Mouse (Mus musculus) embryonic facial prominence, embryonic 14.5 days (tissue): Measurements from ENCODE around the gene Prop1. TPM values are rescaled to one million over a fixed set of nuclear protein-coding genes. Genes with fewer than 3 reads are reported as not detected.
A peak's percentile ranks its signal among the peaks of the same experiment; 100 is the strongest.

Experiments used
- ATAC-seq: fragments of 200-750 bp; cut with Nextera tagmentation; 2 replicates; pipeline ENCODE4 v1.8.0; 2017; ENCODE audit warnings: low read depth, moderate number of reproducible peaks, moderate TSS enrichment
- DNase-seq: peaks from one replicate; pipeline ENCODE4 v3.0.0-alpha.2; 2015; ENCODE audit warnings: low spot score
- H3K27ac ChIP-seq: fragments of 300-500 bp; sonication (generic); replicated peaks from 2 replicates; pipeline ENCODE4 v1.5.1; 2014; ENCODE audit warnings: low read depth, mild to moderate bottlenecking, low read length, moderate library complexity
- H3K27me3 ChIP-seq: fragments of 300-500 bp; sonication (generic); replicated peaks from 2 replicates; pipeline ENCODE4 v1.6.1; 2014; ENCODE audit warnings: low read length; ENCODE audit not compliant: control insufficient read depth, insufficient read depth
- H3K36me3 ChIP-seq: fragments of 300-500 bp; sonication (generic); 2 replicates; pipeline ENCODE4 v1.6.1; 2014; ENCODE audit warnings: low read length, mixed read lengths; ENCODE audit not compliant: control insufficient read depth, insufficient read depth
- H3K4me1 ChIP-seq: fragments of 300-500 bp; sonication (generic); 2 replicates; pipeline ENCODE4 v1.6.1; 2014; ENCODE audit warnings: antibody characterized with exemption, low read length; ENCODE audit not compliant: control insufficient read depth, insufficient read depth
- H3K4me2 ChIP-seq: fragments of 300-500 bp; sonication (generic); 2 replicates; pipeline ENCODE4 v1.6.1; 2014; ENCODE audit warnings: low read depth, mild to moderate bottlenecking, low read length, moderate library complexity, mixed read lengths
- H3K4me3 ChIP-seq: fragments of 300-500 bp; sonication (generic); 2 replicates; pipeline ENCODE4 v1.5.1; 2014; ENCODE audit warnings: low read depth, mild to moderate bottlenecking, low read length
- H3K9ac ChIP-seq: fragments of 300-500 bp; sonication (generic); 2 replicates; pipeline ENCODE4 v1.6.1; 2014; ENCODE audit warnings: low read depth, mild to moderate bottlenecking, low read length, moderate library complexity, mixed read lengths
- H3K9me3 ChIP-seq: fragments of 300-500 bp; sonication (generic); 2 replicates; pipeline ENCODE4 v1.6.1; 2016; ENCODE audit warnings: low read length; ENCODE audit not compliant: control insufficient read depth
- WGBS: fragments of 180-500 bp; shearing (Covaris S2); extraction: QIAGEN DNeasy Blood & Tissue Kit; methylation state at CpG from one replicate; pipeline ENCODE4 v1.1.7; 2014; 5-methylcytosine and 5-hydroxymethylcytosine counted together
- polyA plus RNA-seq: library from polyadenylated mRNA; unstranded; fragments of >200 nt; fragmentation: Nextera tagmentation; extraction: Ambion mirVana; gene quantifications from 2 replicates; pipeline ENCODE4 v1.2.1, GENCODE M21; 2014

Gene Prop1
- polyA plus RNA-seq, result not detected in 2 replicates

GRCm38 (mm10) chr11:50953665-50954064, at the start of gene Prop1:
Gene Prop1, minus strand, starts transcription at chr11:50953765.
- WGBS, result 60% methylated on average over 6 of the region's 6 CpGs
- no peaks in the 10 kb centered on the region for H3K4me1 ChIP-seq
- DNase-seq, result no peak
- no peaks in the 10 kb centered on the region for H3K9me3 ChIP-seq
- H3K9ac ChIP-seq, result no peak within 1 kb of the TSS
- H3K36me3 ChIP-seq, result no peaks in the 10 kb centered on the region
- H3K27me3 ChIP-seq, result no peaks in the 10 kb centered on the region; the same call in 1 of the 2 replicates
- H3K4me2 ChIP-seq, result no peak within 1 kb of the TSS
- ATAC-seq, result no peak
- H3K27ac ChIP-seq, result no peak within 1 kb of the TSS
- no peak within 1 kb of the TSS for H3K4me3 ChIP-seq

GRCm38 (mm10) chr11:51003296-51003695, 49.7 kb upstream of the Prop1 start, which contains the start of gene Olfr51:
Gene Olfr51, plus strand, starts transcription at chr11:51003596.
- WGBS, result 76% methylated on average over 5 of the region's 5 CpGs
- no peaks in the 10 kb centered on the region for H3K36me3 ChIP-seq
- H3K27me3 ChIP-seq, result no peaks in the 10 kb centered on the region
- no peak within 1 kb of the TSS for H3K27ac ChIP-seq
- H3K9me3 ChIP-seq, result no peaks in the 10 kb centered on the region
- H3K4me2 ChIP-seq, result no peak within 1 kb of the TSS
- H3K4me1 ChIP-seq, result no peaks in the 10 kb centered on the region
- H3K9ac ChIP-seq, result no peak within 1 kb of the TSS
- DNase-seq (no peak), ATAC-seq (no peak)
- no peak within 1 kb of the TSS for H3K4me3 ChIP-seq

GRCm38 (mm10) chr11:50981667-50982066, 28.1 kb upstream of the Prop1 start, which contains the start of gene Olfr1377:
Gene Olfr1377, plus strand, starts transcription at chr11:50981967.
- H3K4me2 ChIP-seq, result no peak within 1 kb of the TSS
- no peak within 1 kb of the TSS for H3K4me3 ChIP-seq
- no peak within 1 kb of the TSS for H3K9ac ChIP-seq
- H3K9me3 ChIP-seq, result no peaks in the 10 kb centered on the region
- no peaks in the 10 kb centered on the region for H3K27me3 ChIP-seq
- no peaks in the 10 kb centered on the region for H3K4me1 ChIP-seq
- no peaks in the 10 kb centered on the region for H3K36me3 ChIP-seq
- WGBS, result 70% methylated on average over 5 of the region's 5 CpGs
- ATAC-seq, result no peak
- DNase-seq, result no peak
- no peak within 1 kb of the TSS for H3K27ac ChIP-seq

DNA sequence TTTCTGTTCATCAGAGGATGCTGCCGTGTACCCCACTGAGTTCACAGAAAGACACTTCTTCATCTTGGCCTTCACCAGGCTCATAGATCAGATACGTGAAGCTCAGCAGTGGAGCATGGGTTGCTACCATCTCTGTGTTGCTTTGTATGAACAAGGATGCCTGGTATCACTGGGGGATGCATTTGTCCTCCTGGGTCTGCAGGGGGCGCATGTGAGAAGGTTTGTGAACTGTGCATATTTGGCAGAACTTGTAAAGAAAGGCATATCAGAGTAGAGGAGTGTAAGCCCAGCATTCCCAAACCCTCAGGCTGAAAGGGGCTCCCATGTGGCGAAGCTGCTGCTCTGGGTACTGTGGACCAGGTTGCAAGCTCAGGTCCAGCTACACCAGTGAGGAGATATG, 23.7 kb upstream of the Prop1 start:
- Histone ChIP-seq H3K9me3 (no peaks in the 10 kb centered on the region), H3K27ac (no peak overlapping the region), H3K36me3 (no peaks in the 10 kb centered on the region), H3K4me2 (no peak overlapping the region), H3K4me3 (no peak overlapping the region), H3K4me1 (no peaks in the 10 kb centered on the region), H3K27me3 (no peaks in the 10 kb centered on the region), H3K9ac (no peak overlapping the region)
- DNase-seq, result no peak
- 73% methylated on average over 4 of the region's 4 CpGs for WGBS
- no peak for ATAC-seq

DNA sequence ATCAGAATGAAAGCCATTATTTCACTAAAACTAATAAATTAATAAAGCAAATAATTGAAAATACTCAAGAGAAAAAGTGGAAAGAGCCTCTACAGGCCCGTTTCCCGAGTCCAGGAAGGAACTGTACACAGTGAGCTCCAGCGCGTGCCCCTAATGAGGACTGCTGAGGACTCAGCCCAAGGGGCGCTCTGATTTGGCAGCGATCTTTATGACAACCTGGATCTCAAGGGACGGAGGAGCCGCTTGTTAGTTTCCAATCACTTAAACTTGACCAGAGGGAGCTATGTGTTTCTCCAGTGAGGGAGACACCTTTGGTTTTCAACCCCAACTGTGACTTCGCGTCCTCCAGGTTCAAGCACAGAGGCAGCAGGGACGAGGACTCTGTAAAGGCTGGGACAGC, 12.7 kb upstream of the Prop1 start, which contains the start of gene Olfr1378:
Olfr1378 (plus strand) TSS at position 301 of the 400 bp plus-strand sequence.
- Histone ChIP-seq H3K4me3 (no peak within 1 kb of the TSS), H3K4me1 (no peaks in the 10 kb centered on the region), H3K9me3 (no peaks in the 10 kb centered on the region), H3K27me3 (no peaks in the 10 kb centered on the region), H3K36me3 (no peaks in the 10 kb centered on the region), H3K9ac (no peak within 1 kb of the TSS), H3K27ac (no peak within 1 kb of the TSS), H3K4me2 (no peak within 1 kb of the TSS)
- ATAC-seq (no peak), DNase-seq (no peak)
- 83% methylated on average over 11 of the region's 11 CpGs for WGBS

- H3K27ac ChIP-seq, result no peak overlapping the region
- H3K4me3 ChIP-seq, result no peak overlapping the region
- no peaks in the 10 kb centered on the region for H3K4me1 ChIP-seq
- WGBS, result 79% methylated on average over 2 of the region's 2 CpGs
- DNase-seq (peak; percentile 26), ATAC-seq (no peak)
- no peaks in the 10 kb centered on the region for H3K36me3 ChIP-seq
- no peak overlapping the region for H3K9ac ChIP-seq
- no peak overlapping the region for H3K4me2 ChIP-seq
- H3K9me3 ChIP-seq, result no peaks in the 10 kb centered on the region
- H3K27me3 ChIP-seq, result no peaks in the 10 kb centered on the region
These were observed 11.3 kb upstream of the Prop1 start for GRCm38 (mm10) chr11:50964886-50965285.

GRCm38 (mm10) chr11:50952290-50952689, 1.3 kb downstream of the Prop1 start:
- Histone ChIP-seq H3K27me3 (no peaks in the 10 kb centered on the region; the same call in 1 of the 2 replicates), H3K27ac (no peak overlapping the region), H3K4me2 (peak overlapping the region; percentile 18; the same call in 1 of the 2 replicates), H3K4me3 (no peak overlapping the region), H3K9me3 (no peaks in the 10 kb centered on the region), H3K36me3 (no peaks in the 10 kb centered on the region), H3K4me1 (no peaks in the 10 kb centered on the region), H3K9ac (no peak overlapping the region)
- 65% methylated on average over 14 of the region's 14 CpGs for whole genome bisulfite sequencing
- peak; percentile 22 for DNase-seq
- no peak for ATAC-seq

GRCm38 (mm10) chr11:50943506-50943905, 10.1 kb downstream of the Prop1 start, which contains the start of gene 4933414I15Rik:
Gene 4933414I15Rik, minus strand, starts transcription at chr11:50943765.
- Histone ChIP-seq H3K4me1 (no peaks in the 10 kb centered on the region), H3K27me3 (no peaks in the 10 kb centered on the region), H3K9me3 (no peaks in the 10 kb centered on the region), H3K27ac (no peak within 1 kb of the TSS), H3K4me2 (no peak within 1 kb of the TSS), H3K9ac (no peak within 1 kb of the TSS), H3K4me3 (no peak within 1 kb of the TSS), H3K36me3 (no peaks in the 10 kb centered on the region)
- no peak for DNase-seq
- WGBS, result 69% methylated on average over 14 of the region's 14 CpGs
- ATAC-seq, result no peak

GRCm38 (mm10) chr11:50942386-50942785, 11.2 kb downstream of the Prop1 start:
- ATAC-seq, result no peak

More at GRCm38 (mm10) chr11:50942386-50942785, 11.2 kb downstream of the Prop1 start:
- no peak overlapping the region for H3K4me2 ChIP-seq
- H3K27me3 ChIP-seq, result no peaks in the 10 kb centered on the region
- H3K9me3 ChIP-seq, result no peaks in the 10 kb centered on the region
- H3K27ac ChIP-seq, result no peak overlapping the region
- 68% methylated on average over 12 of the region's 12 CpGs for WGBS
- no peaks in the 10 kb centered on the region for H3K36me3 ChIP-seq
- DNase-seq, result no peak
- no peaks in the 10 kb centered on the region for H3K4me1 ChIP-seq
- H3K9ac ChIP-seq, result no peak overlapping the region
- no peak overlapping the region for H3K4me3 ChIP-seq
